Mouse (Mus musculus): ENCODE results near the gene Itprip.
"Not testable (repeated sequence)": the region's sequence is repeated elsewhere in the genome, so short reads cannot be mapped to it uniquely, and the experiment has no call there.

Itprip gene

DNA sequence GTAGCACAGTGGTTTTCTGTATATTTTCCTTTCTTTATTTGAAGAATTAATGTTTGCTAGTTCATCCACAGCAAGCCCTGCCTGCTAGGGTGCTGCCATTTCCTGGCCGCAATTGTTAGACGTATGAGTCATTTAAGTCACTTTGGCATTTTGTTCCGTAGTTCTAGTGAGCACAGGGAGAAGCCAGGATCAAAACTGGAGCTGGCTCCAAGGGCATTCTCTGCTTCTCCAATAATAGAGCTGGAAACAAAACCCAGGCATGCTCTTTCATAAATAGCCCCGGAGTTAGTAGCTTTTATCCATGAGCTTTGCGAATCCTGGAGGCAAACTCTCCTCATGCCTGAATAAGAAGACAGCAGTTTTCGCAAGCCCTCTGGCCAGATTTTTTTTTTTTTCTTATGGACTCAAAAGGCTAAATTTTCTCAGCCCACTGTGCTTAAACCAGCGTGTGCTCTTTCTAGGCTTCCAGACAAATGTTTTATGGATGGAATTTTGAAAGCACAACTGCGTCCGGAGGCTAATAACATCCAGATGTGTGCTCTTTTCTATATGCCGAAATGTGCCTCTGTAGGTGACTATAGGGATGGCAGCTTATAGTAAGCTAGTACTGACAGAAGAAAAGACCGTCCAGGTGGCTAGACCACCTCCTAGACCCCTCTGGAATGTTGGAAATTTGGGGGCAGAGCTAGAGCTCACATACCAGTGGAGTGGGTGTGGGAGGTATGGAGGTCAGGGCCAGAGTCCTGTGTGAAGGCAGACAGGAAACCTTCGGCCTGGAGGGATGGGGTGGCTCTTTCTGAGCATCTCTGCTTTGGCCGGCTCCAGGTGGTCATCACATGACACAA, 64.9 kb downstream of the Itprip start:
- no peak for DNase-seq (ENCODE audit: low read depth)

GRCm38 (mm10) chr19:47853053-47853452, 66.0 kb downstream of the Itprip start:
- no peak for DNase-seq (ENCODE audit: low read depth)

GRCm38 (mm10) chr19:47852131-47852530, 67.0 kb downstream of the Itprip start:
- DNase-seq (ENCODE audit: low read depth), result not testable (repeated sequence)

DNA sequence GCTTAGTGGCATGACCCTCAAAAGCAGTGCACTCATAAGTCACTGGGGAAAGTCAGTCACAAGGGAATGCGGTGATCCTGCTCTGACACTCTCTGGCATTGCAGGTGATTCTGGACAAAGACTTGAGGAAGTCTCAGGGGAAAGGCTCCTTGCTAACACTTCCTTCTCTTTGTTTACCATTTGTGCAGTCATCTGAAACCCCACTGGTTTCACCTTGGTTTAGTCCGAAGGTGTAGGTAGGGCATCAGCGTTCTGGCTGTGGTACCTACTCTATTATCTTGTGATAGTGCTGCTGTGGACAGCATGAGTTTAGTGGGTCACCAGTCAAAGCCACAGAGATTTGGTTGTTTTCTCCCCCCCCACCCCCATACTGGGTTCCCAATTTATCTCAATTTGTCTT, 69.4 kb downstream of the Itprip start:
- DNase-seq (ENCODE audit: low read depth), result no peak

Measured in induced T-regulatory cell, adult 2 months (primary cell).